Mouse (Mus musculus): ENCODE data around the gene Lekr1. TPM values are rescaled to one million over a fixed set of nuclear protein-coding genes. Genes with fewer than 3 reads are reported as not detected.

Lekr1 gene
- polyA plus RNA-seq, 1 experiment from 2014 or later = 5.5 TPM

DNA sequence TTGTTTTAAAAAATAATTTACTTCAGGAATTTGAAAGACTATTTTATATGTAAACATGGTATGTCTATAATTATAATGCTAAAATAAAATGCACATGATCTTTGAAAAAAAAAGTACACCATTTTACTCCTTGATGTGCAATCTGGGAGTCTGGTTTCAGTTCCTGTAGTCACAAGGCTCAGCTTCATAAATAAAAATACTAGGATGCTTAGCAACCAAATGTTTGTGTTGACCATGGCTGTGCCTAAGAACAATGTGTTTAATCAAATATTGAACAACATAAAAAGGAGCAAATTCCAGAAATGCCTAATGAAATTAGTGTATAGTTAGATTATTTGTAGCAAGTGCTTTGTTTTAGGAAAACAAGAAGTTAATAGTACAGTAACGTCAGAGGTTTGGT is 107.9 kb downstream of the Lekr1 start:
- Histone ChIP-seq H3K9me3 (ENCODE audit: control insufficient read depth, low read length) (no peaks in the 10 kb centered on the region), H3K4me3 (ENCODE audit: low read depth, low read length) (no peak overlapping the region), H3K4me2 (no peak overlapping the region), H3K36me3 (ENCODE audit: control insufficient read depth, insufficient read depth, low read length) (no peaks in the 10 kb centered on the region), H3K9ac (ENCODE audit: low read length) (no peak overlapping the region), H3K27ac (ENCODE audit: low read depth, low read length) (no peak overlapping the region), H3K27me3 (ENCODE audit: control insufficient read depth, insufficient read depth, low read length) (no peaks in the 10 kb centered on the region), H3K4me1 (ENCODE audit: control insufficient read depth, insufficient read depth, low read length) (no peaks in the 10 kb centered on the region)
- WGBS = 94% methylated on average over 1 of the region's 1 CpGs
- DNase-seq (ENCODE audit: low spot score, missing footprints) = no peak
- no peak for ATAC-seq (ENCODE audit: low FRiP score)

DNA sequence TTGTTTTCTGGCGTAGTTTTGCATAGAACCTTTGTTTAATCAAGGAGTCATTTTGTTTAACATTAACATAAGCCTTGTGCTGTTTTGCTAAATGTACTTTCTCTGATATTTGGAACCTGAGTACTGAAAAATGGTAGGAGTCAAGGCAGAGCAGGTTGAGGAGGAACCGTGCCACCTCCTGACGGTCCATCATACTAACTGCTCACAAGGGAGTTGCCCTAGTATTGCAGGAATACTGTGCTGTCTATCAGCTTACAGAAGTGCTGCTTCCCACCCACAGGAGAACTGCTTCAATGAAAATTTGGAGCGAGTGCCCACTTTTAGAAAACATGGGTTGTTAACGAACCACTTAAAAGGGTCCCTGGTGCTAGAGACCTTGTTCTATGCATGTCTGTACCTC is 109.1 kb downstream of the Lekr1 start:
- H3K9me3 ChIP-seq (ENCODE audit: control insufficient read depth, low read length) = no peaks in the 10 kb centered on the region
- H3K27ac ChIP-seq (ENCODE audit: low read depth, low read length) = no peak overlapping the region
- H3K4me2 ChIP-seq = no peak overlapping the region
- no peak overlapping the region for H3K9ac ChIP-seq (ENCODE audit: low read length)
- DNase-seq (ENCODE audit: low spot score, missing footprints) (no peak), ATAC-seq (ENCODE audit: low FRiP score) (no peak)
- H3K36me3 ChIP-seq (ENCODE audit: control insufficient read depth, insufficient read depth, low read length) = no peaks in the 10 kb centered on the region
- 92% methylated on average over 5 of the region's 5 CpGs for WGBS
- no peaks in the 10 kb centered on the region for H3K4me1 ChIP-seq (ENCODE audit: control insufficient read depth, insufficient read depth, low read length)
- H3K27me3 ChIP-seq (ENCODE audit: control insufficient read depth, insufficient read depth, low read length) = no peaks in the 10 kb centered on the region
- no peak overlapping the region for H3K4me3 ChIP-seq (ENCODE audit: low read depth, low read length)

DNA sequence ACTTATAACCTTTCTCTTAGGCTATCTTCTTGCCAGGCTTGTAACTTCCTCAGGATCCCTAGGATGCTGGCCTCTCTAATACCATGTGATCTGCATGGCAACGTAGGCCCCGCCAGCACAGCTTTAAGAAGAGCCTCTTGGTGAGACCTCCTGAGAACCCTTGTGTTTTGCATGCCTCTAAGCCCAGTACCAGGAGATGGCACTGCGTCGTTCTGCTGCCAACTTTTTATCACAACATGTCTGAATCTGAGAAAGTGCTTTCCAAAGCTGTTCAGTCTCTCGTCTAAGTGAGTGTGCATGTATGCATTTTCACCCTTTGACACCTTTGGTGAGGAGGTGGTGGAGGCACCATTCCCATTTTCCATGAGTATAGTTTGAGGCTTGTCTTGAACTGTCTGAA is 116.2 kb downstream of the Lekr1 start:
- H3K4me1 ChIP-seq (ENCODE audit: control insufficient read depth, insufficient read depth, low read length) = no peaks in the 10 kb centered on the region
- H3K27ac ChIP-seq (ENCODE audit: low read depth, low read length) = no peak overlapping the region
- H3K27me3 ChIP-seq (ENCODE audit: control insufficient read depth, insufficient read depth, low read length) = no peaks in the 10 kb centered on the region
- 80% methylated on average over 5 of the region's 5 CpGs for WGBS
- no peak overlapping the region for H3K4me3 ChIP-seq (ENCODE audit: low read depth, low read length)
- no peak overlapping the region for H3K4me2 ChIP-seq
- no peaks in the 10 kb centered on the region for H3K36me3 ChIP-seq (ENCODE audit: control insufficient read depth, insufficient read depth, low read length)
- DNase-seq (ENCODE audit: low spot score, missing footprints) (no peak), ATAC-seq (ENCODE audit: low FRiP score) (no peak)
- H3K9ac ChIP-seq (ENCODE audit: low read length) = no peak overlapping the region
- H3K9me3 ChIP-seq (ENCODE audit: control insufficient read depth, low read length) = no peaks in the 10 kb centered on the region

DNA sequence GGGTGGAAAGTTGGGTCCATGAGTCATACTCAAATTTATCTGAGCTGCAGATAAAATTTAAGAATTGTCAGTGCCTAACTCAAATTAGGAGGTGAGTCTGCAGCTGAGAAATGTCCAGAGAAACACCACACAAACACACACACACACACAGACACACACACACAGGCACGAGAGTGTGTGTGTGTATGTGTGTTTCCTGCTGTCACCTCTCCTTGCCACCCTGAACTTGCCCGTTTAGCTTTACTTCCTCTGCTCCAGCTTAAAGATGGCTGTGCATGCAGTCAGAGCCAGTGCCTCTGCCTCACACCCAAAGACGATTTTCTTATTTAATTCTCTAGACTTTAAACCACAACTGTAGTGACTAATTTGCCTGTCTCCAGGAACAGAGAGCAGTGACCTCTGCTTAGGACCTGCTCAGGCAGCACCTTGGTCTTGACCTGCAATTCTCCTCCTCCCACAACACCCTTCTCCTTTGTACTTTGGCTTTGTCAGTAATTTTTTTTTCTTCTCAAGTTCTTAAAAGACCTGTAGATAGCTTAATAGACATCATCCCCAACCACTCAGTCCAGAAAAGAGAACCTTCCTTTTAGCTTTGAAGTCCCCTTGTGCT is 124.2 kb downstream of the Lekr1 start:
- no peak for DNase-seq (ENCODE audit: low spot score, missing footprints)
- no peak overlapping the region for H3K4me2 ChIP-seq
- H3K4me1 ChIP-seq (ENCODE audit: control insufficient read depth, insufficient read depth, low read length) = no peaks in the 10 kb centered on the region
- no peak overlapping the region for H3K27ac ChIP-seq (ENCODE audit: low read depth, low read length)
- H3K4me3 ChIP-seq (ENCODE audit: low read depth, low read length) = no peak overlapping the region
- H3K27me3 ChIP-seq (ENCODE audit: control insufficient read depth, insufficient read depth, low read length) = no peaks in the 10 kb centered on the region
- H3K9me3 ChIP-seq (ENCODE audit: control insufficient read depth, low read length) = no peaks in the 10 kb centered on the region
- H3K9ac ChIP-seq (ENCODE audit: low read length) = no peak overlapping the region
- no peaks in the 10 kb centered on the region for H3K36me3 ChIP-seq (ENCODE audit: control insufficient read depth, insufficient read depth, low read length)
- WGBS = 66% methylated on average over 3 of the region's 3 CpGs
- no peak for ATAC-seq (ENCODE audit: low FRiP score)

DNA sequence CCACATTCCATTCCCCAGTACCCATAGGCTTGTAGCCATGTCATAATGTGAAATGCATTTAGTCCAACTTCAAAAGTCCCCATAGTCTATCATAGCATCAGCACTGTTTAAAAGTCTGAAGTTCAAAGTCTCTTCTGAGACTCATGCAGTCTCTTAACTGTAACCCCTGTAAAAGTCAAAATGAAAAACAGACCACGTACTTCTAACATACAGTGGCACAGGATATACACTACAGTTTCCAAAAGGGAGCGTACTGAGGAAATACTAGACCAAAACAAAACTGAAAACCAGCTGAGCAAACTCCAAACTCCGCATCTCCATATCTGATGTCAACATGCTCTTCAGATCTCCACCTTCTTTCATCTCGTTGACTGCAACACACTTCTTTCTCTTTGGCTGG is 127.5 kb downstream of the Lekr1 start:
- Histone ChIP-seq H3K4me1 (ENCODE audit: control insufficient read depth, insufficient read depth, low read length) (no peaks in the 10 kb centered on the region), H3K4me2 (no peak overlapping the region), H3K9me3 (ENCODE audit: control insufficient read depth, low read length) (no peaks in the 10 kb centered on the region), H3K4me3 (ENCODE audit: low read depth, low read length) (no peak overlapping the region), H3K27me3 (ENCODE audit: control insufficient read depth, insufficient read depth, low read length) (no peaks in the 10 kb centered on the region), H3K9ac (ENCODE audit: low read length) (no peak overlapping the region), H3K27ac (ENCODE audit: low read depth, low read length) (no peak overlapping the region), H3K36me3 (ENCODE audit: control insufficient read depth, insufficient read depth, low read length) (no peaks in the 10 kb centered on the region)
- whole genome bisulfite sequencing = 87% methylated on average over 4 of the region's 4 CpGs
- ATAC-seq (ENCODE audit: low FRiP score) (no peak), DNase-seq (ENCODE audit: low spot score, missing footprints) (no peak)

DNA sequence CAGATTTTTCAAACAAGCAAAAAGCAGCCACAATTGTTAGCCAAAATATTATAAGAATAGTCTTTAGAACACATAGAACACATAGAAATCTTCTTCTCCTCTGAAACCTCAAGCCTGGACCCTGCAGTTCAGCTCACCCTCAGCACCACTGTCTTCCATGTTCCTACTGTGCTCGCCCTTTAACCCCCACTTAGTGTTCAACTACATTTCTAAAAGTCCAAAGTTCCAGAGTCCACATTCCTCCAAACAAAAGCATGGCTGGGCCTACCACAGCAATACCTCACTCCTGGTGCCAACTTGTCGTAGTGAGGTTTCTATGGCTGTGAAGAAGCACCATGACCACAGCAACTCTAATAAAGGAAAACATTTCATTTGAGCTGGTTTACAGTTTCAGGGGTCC is 128.7 kb downstream of the Lekr1 start:
- DNase-seq (ENCODE audit: low spot score, missing footprints) (no peak), ATAC-seq (ENCODE audit: low FRiP score) (no peak)
- Histone ChIP-seq H3K9ac (ENCODE audit: low read length) (no peak overlapping the region), H3K4me2 (no peak overlapping the region), H3K27ac (ENCODE audit: low read depth, low read length) (no peak overlapping the region), H3K4me3 (ENCODE audit: low read depth, low read length) (no peak overlapping the region), H3K9me3 (ENCODE audit: control insufficient read depth, low read length) (no peaks in the 10 kb centered on the region), H3K4me1 (ENCODE audit: control insufficient read depth, insufficient read depth, low read length) (no peaks in the 10 kb centered on the region), H3K27me3 (ENCODE audit: control insufficient read depth, insufficient read depth, low read length) (no peaks in the 10 kb centered on the region), H3K36me3 (ENCODE audit: control insufficient read depth, insufficient read depth, low read length) (no peaks in the 10 kb centered on the region)
- WGBS = 85% methylated on average over 2 of the region's 2 CpGs

DNA sequence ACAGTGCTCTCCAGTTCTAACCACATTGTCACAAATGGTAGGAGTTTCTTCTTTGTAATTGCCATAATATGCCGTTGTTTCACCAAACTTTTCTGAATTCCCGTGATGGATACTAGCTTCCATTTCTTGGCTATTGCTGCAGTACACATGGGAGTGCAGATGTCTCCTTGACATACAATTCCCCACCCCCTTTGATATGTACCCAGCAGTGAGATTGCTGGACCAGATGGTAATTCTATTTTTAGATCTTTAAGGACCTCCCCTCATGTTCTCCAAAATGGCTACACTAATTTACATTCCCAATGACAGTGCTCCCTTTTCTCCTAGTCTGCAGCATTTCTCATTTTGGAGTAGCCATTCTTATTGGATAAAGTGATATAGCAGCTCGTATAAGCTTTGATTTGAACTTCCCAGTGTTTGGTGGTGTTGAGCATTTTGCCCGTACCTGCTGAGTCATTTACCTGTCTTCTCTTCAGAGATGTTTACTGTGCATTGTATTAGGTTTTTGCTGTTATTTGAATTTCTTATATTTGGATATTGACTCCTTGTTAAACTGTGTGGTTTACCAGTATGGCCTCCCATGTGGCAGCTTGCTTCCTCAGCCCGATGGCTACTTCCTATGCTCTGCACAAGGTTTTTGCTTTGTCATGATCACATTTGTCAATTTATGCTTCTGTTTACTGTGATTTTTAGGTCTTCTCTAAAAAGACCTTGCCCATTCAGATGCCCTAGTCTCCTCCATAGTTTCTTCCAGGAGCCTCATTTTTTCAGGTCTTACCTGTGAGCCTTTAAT is 131.5 kb downstream of the Lekr1 start:
- ATAC-seq (ENCODE audit: low FRiP score) (no peak), DNase-seq (ENCODE audit: low spot score, missing footprints) (no peak)
- Histone ChIP-seq H3K27ac (ENCODE audit: low read depth, low read length) (no peak overlapping the region), H3K4me1 (ENCODE audit: control insufficient read depth, insufficient read depth, low read length) (no peaks in the 10 kb centered on the region), H3K27me3 (ENCODE audit: control insufficient read depth, insufficient read depth, low read length) (no peaks in the 10 kb centered on the region), H3K4me2 (no peak overlapping the region), H3K9ac (ENCODE audit: low read length) (no peak overlapping the region), H3K9me3 (ENCODE audit: control insufficient read depth, low read length) (no peaks in the 10 kb centered on the region), H3K4me3 (ENCODE audit: low read depth, low read length) (no peak overlapping the region), H3K36me3 (ENCODE audit: control insufficient read depth, insufficient read depth, low read length) (no peaks in the 10 kb centered on the region)
- 92% methylated on average over 5 of the region's 5 CpGs for WGBS

DNA sequence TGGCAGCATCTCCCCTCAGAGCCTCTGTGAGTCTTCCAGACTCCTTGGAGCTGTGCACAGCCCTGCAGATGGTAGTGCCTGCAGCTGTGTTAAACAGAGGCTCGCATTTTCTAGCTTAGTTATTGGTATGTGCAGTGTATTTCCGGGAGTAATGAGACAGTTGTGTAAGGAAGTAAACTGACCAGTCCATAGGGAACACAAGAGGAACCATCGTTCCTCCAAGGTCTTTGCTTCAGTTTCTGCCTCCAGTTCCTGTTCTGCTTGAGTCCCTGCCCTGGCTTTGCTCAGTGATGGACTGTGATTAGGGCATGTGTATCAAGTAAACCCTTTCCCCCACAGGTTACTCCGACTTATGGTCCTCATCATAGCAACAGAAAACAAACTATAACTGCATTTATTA is 134.9 kb downstream of the Lekr1 start:
- H3K9ac ChIP-seq (ENCODE audit: low read length) = no peak overlapping the region
- no peak for ATAC-seq (ENCODE audit: low FRiP score)
- WGBS = 82% methylated on average over 4 of the region's 4 CpGs
- no peaks in the 10 kb centered on the region for H3K9me3 ChIP-seq (ENCODE audit: control insufficient read depth, low read length)
- no peaks in the 10 kb centered on the region for H3K4me1 ChIP-seq (ENCODE audit: control insufficient read depth, insufficient read depth, low read length)
- H3K36me3 ChIP-seq (ENCODE audit: control insufficient read depth, insufficient read depth, low read length) = no peaks in the 10 kb centered on the region
- H3K4me2 ChIP-seq = no peak overlapping the region
- no peak overlapping the region for H3K4me3 ChIP-seq (ENCODE audit: low read depth, low read length)
- no peak for DNase-seq (ENCODE audit: low spot score, missing footprints)
- H3K27ac ChIP-seq (ENCODE audit: low read depth, low read length) = no peak overlapping the region
- H3K27me3 ChIP-seq (ENCODE audit: control insufficient read depth, insufficient read depth, low read length) = no peaks in the 10 kb centered on the region

DNA sequence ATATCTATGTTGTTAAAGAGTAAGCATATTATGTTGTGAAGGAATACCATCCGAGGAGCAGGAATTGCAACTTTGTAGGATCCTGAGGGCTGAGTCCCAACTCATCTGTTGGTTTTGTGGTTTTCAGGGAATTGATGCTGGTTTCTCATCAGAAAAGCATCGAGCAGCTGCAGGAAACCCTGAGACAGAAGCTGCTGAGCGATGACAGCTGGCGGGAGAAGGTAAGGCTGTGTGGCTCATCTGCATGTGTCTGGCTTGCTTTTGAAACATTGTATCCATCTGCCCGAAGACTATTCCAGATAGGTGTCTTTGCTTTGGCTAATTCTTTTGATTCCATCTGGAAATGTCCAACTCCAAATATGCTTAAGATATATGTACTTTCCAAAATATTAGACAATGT is 136.2 kb downstream of the Lekr1 start:
- Histone ChIP-seq H3K27ac (ENCODE audit: low read depth, low read length) (no peak overlapping the region), H3K4me3 (ENCODE audit: low read depth, low read length) (no peak overlapping the region), H3K9ac (ENCODE audit: low read length) (no peak overlapping the region), H3K9me3 (ENCODE audit: control insufficient read depth, low read length) (no peaks in the 10 kb centered on the region), H3K4me1 (ENCODE audit: control insufficient read depth, insufficient read depth, low read length) (no peaks in the 10 kb centered on the region), H3K4me2 (no peak overlapping the region), H3K27me3 (ENCODE audit: control insufficient read depth, insufficient read depth, low read length) (no peaks in the 10 kb centered on the region), H3K36me3 (ENCODE audit: control insufficient read depth, insufficient read depth, low read length) (no peaks in the 10 kb centered on the region)
- no peak for DNase-seq (ENCODE audit: low spot score, missing footprints)
- ATAC-seq (ENCODE audit: low FRiP score) = no peak
- 88% methylated on average over 5 of the region's 5 CpGs for WGBS

Data from midbrain, embryonic 11.5 days (tissue).